Mouse (Mus musculus) MEL (cell line): ENCODE measurements at regions not wholly inside any gene's neighbourhood (a gene's known extent, or its start where the extent isn't known, plus 50 kb on each side); places are given as distances from the start of the nearest gene placed in this dataset.

Source experiments
- DNase-seq: peaks from one replicate; pipeline ENCODE4 v3.0.0; 2011; ENCODE audit warnings: low read depth, low spot score
- H3K27ac ChIP-seq: 2 replicates; pipeline ENCODE4 v1.5.1; 2012; ENCODE audit warnings: low read depth, mild to moderate bottlenecking, control low read depth, low read length, moderate library complexity; ENCODE audit not compliant: control insufficient read depth
- H3K27me3 ChIP-seq, 2 experiments: fragments of 150-350 bp in 1 of 2; sonication (generic) in 1 of 2; 2 replicates each; pipeline ENCODE4 v1.6.1; 2012; ENCODE audit warnings: low read length in 2 of 2, mild to moderate bottlenecking in 2 of 2, improper control_type of control experiment in 1 of 2, moderate library complexity in 1 of 2; ENCODE audit not compliant: insufficient read depth in 2 of 2, control insufficient read depth in 1 of 2
- H3K36me3 ChIP-seq, 2 experiments: 2 replicates each; pipeline ENCODE4 v1.6.1; 2012 to 2014; ENCODE audit warnings: low read length in 2 of 2, improper control_type of control experiment in 1 of 2, inconsistent platforms in 1 of 2, mild to moderate bottlenecking in 1 of 2; ENCODE audit not compliant: insufficient read depth in 2 of 2, control insufficient read depth in 1 of 2
- H3K4me1 ChIP-seq, 2 experiments: fragments of 150-350 bp in 1 of 2; sonication (generic) in 1 of 2; 2 replicates each; pipeline ENCODE4 v1.6.1; 2012; ENCODE audit warnings: low read length in 2 of 2, improper control_type of control experiment in 1 of 2, mild to moderate bottlenecking in 1 of 2; ENCODE audit not compliant: insufficient read depth in 2 of 2, control insufficient read depth in 1 of 2
- H3K4me3 ChIP-seq, 2 experiments: fragments of 150-350 bp in 1 of 2; sonication (generic) in 1 of 2; 2 replicates each; pipeline ENCODE4 v1.5.1; 2012; ENCODE audit warnings: low read depth in 2 of 2, low read length in 2 of 2, mild to moderate bottlenecking in 2 of 2, moderate library complexity in 2 of 2, control low read depth in 1 of 2, improper control_type of control experiment in 1 of 2; ENCODE audit not compliant: control insufficient read depth in 1 of 2, insufficient read depth in 1 of 2
- H3K79me2 ChIP-seq: 2 replicates; pipeline ENCODE4 v1.6.1; 2012; ENCODE audit warnings: mild to moderate bottlenecking, low read length, moderate library complexity; ENCODE audit not compliant: control insufficient read depth, poor library complexity, insufficient read depth
- H3K9ac ChIP-seq: 2 replicates; pipeline ENCODE4 v1.6.1; 2012; ENCODE audit warnings: low read depth, mild to moderate bottlenecking, control low read depth, low read length, moderate library complexity; ENCODE audit not compliant: control insufficient read depth, poor library complexity, severe bottlenecking
- H3K9me3 ChIP-seq: fragments of 150-350 bp; sonication (generic); replicated peaks from 2 replicates; pipeline ENCODE4 v1.6.1; 2012; ENCODE audit warnings: mild to moderate bottlenecking, low read length, improper control_type of control experiment, moderate library complexity; ENCODE audit not compliant: insufficient read depth
- BHLHE40 ChIP-seq: IDR thresholded peaks from 2 replicates; pipeline ENCODE4 v1.6.1; 2012; ENCODE audit warnings: low read depth, mild to moderate bottlenecking, inconsistent platforms, low read length, improper control_type of control experiment, borderline replicate concordance
- CHD1 ChIP-seq: IDR thresholded peaks from 2 replicates; pipeline ENCODE4 v1.6.1; 2012; ENCODE audit warnings: low read depth, mild to moderate bottlenecking, inconsistent platforms, low read length, improper control_type of control experiment
- CTCF ChIP-seq, 3 experiments: IDR thresholded peaks in 2 of 3; conservative IDR thresholded peaks in 1 of 3; 2 replicates each; pipeline ENCODE4 v1.5.1; 2011 to 2012; ENCODE audit warnings: low read length in 3 of 3, low read depth in 2 of 3, mild to moderate bottlenecking in 2 of 3, improper control_type of control experiment in 1 of 3, inconsistent platforms in 1 of 3, mixed read lengths in 1 of 3, moderate library complexity in 1 of 3; ENCODE audit not compliant: control insufficient read depth in 1 of 3, insufficient read depth in 1 of 3, poor library complexity in 1 of 3, severe bottlenecking in 1 of 3
- E2F4 ChIP-seq: IDR thresholded peaks from 2 replicates; pipeline ENCODE4 v1.6.1; 2011; ENCODE audit warnings: low read depth, low read length, improper control_type of control experiment, borderline replicate concordance
- ELF1 ChIP-seq: IDR thresholded peaks from 2 replicates; pipeline ENCODE4 v1.6.1; 2014; ENCODE audit warnings: low read depth, mild to moderate bottlenecking, inconsistent platforms, low read length, improper control_type of control experiment, moderate library complexity
- EP300 ChIP-seq, 2 experiments: IDR thresholded peaks; 2 replicates each; pipeline ENCODE4 v1.6.1; 2011; ENCODE audit warnings: improper control_type of control experiment in 2 of 2, low read length in 2 of 2, low read depth in 1 of 2, mild to moderate bottlenecking in 1 of 2
- ETS1 ChIP-seq: IDR thresholded peaks from 2 replicates; pipeline ENCODE4 v1.6.1; 2012; ENCODE audit warnings: low read depth, mild to moderate bottlenecking, inconsistent platforms, low read length, improper control_type of control experiment, moderate library complexity
- GATA1 ChIP-seq: IDR thresholded peaks from 2 replicates; pipeline ENCODE4 v1.6.1; 2011; ENCODE audit warnings: low read depth, low read length, improper control_type of control experiment
- JUND ChIP-seq: IDR thresholded peaks from 2 replicates; pipeline ENCODE4 v1.6.1; 2011; ENCODE audit warnings: low read depth, mild to moderate bottlenecking, improper control_type of control experiment, low read length
- MEF2A ChIP-seq: IDR thresholded peaks from 2 replicates; pipeline ENCODE4 v1.6.1; 2014; ENCODE audit warnings: low read depth, mild to moderate bottlenecking, inconsistent platforms, low read length, improper control_type of control experiment; ENCODE audit not compliant: poor library complexity, insufficient replicate concordance, severe bottlenecking; ENCODE audit errors: extremely low read depth
- MXI1 ChIP-seq: IDR thresholded peaks from 2 replicates; pipeline ENCODE4 v1.6.1; 2011; ENCODE audit warnings: mild to moderate bottlenecking, low read depth, low read length, improper control_type of control experiment
- MYC ChIP-seq: IDR thresholded peaks from 2 replicates; pipeline ENCODE4 v1.6.1; 2011; ENCODE audit warnings: low read depth, mild to moderate bottlenecking, low read length, improper control_type of control experiment, moderate library complexity
- NELFE ChIP-seq: IDR thresholded peaks from 2 replicates; pipeline ENCODE4 v1.6.1; 2011; ENCODE audit warnings: low read depth, low read length, improper control_type of control experiment
- POLR2A ChIP-seq, 2 experiments: IDR thresholded peaks; 2 replicates each; pipeline ENCODE4 v1.6.1; 2011 to 2012; ENCODE audit warnings: low read length in 2 of 2, mild to moderate bottlenecking in 2 of 2, control low read depth in 1 of 2, improper control_type of control experiment in 1 of 2, low read depth in 1 of 2, moderate library complexity in 1 of 2; ENCODE audit not compliant: control insufficient read depth in 1 of 2, insufficient read depth in 1 of 2, poor library complexity in 1 of 2
- POLR2AphosphoS2 ChIP-seq: IDR thresholded peaks from 2 replicates; pipeline ENCODE4 v1.6.1; 2011; ENCODE audit warnings: low read length, improper control_type of control experiment
- POLR2AphosphoS5 ChIP-seq: IDR thresholded peaks from 2 replicates; pipeline ENCODE4 v1.6.1; 2012; ENCODE audit warnings: low read depth, borderline replicate concordance, mild to moderate bottlenecking, inconsistent platforms, low read length, moderate library complexity, mixed read lengths
- RCOR1 ChIP-seq: IDR thresholded peaks from 2 replicates; pipeline ENCODE4 v1.6.1; 2012; ENCODE audit warnings: low read depth, mild to moderate bottlenecking, inconsistent platforms, low read length, improper control_type of control experiment
- SIN3A ChIP-seq: IDR thresholded peaks from 2 replicates; pipeline ENCODE4 v1.6.1; 2012; ENCODE audit warnings: low read length, improper control_type of control experiment, inconsistent platforms
- UBTF ChIP-seq: IDR thresholded peaks from 2 replicates; pipeline ENCODE4 v1.6.1; 2012; ENCODE audit warnings: low read depth, mild to moderate bottlenecking, inconsistent platforms, low read length, improper control_type of control experiment, moderate library complexity, borderline replicate concordance; ENCODE audit not compliant: insufficient read depth
- USF1 ChIP-seq: IDR thresholded peaks from 2 replicates; pipeline ENCODE4 v1.6.1; 2014; ENCODE audit warnings: low read depth, mild to moderate bottlenecking, inconsistent platforms, low read length, improper control_type of control experiment, moderate library complexity
- ZC3H11A ChIP-seq: IDR thresholded peaks from 2 replicates; pipeline ENCODE4 v1.6.1; 2012; ENCODE audit warnings: low read depth, mild to moderate bottlenecking, inconsistent platforms, low read length, improper control_type of control experiment

DNA sequence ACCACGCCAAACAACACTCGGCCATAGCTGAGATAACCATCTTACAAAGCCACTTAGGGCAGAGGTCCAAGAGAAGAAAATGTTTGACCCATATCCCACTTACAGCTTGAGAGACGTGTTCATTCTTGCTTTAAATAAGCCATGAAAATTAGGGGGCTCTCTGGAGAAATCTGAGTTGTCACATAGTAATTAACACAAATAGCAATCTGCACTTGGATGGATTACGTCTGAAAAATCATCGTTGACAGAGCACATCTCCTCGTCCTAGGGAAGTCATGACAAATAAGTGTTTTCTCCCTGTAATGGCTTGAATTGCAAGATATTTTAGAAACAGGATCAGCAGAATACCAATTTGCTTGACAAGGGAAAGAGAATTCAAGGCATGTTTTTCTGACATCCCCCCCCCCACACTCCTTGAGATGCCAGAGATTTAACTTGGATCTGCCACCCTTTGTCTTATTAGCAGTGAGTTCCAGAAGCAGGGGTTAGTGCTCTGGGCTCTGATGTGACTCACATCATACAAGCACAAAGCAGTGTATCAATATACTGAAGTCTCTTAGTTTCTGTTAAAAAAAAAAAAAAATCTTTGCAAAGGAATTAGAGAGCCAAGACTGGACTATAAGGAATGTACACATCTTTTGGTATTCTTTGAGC, 3025.9 kb upstream of the Lrrc6 start:
- no peak for TF ChIP-seq E2F4
- TF ChIP-seq CHD1: no peak
- no peak for TF ChIP-seq EP300 (IDR thresholded peaks at IDR 0.05; ENCODE audit: low read depth in 1 of 2, low read length in 2 of 2)
- TF ChIP-seq MEF2A: no peak
- no peak for TF ChIP-seq CTCF (IDR thresholded peaks at IDR 0.05 in 2 of 3, conservative IDR thresholded peaks at IDR 0.05 in 1 of 3; ENCODE audit: control insufficient read depth in 1 of 3, insufficient read depth in 1 of 3, low read depth in 2 of 3, low read length in 3 of 3, poor library complexity in 1 of 3, severe bottlenecking in 1 of 3)
- no peak for TF ChIP-seq JUND
- no peak for TF ChIP-seq USF1
- no peak for TF ChIP-seq POLR2A (IDR thresholded peaks at IDR 0.05; ENCODE audit: control insufficient read depth in 1 of 2, insufficient read depth in 1 of 2, low read depth in 1 of 2, low read length in 2 of 2, poor library complexity in 1 of 2)
- no peak for TF ChIP-seq POLR2AphosphoS2
- TF ChIP-seq MXI1: no peak
- TF ChIP-seq NELFE: no peak
- no peak overlapping the region for H3K9ac ChIP-seq
- H3K4me1 ChIP-seq: no peaks in the 10 kb centered on the region

DNA sequence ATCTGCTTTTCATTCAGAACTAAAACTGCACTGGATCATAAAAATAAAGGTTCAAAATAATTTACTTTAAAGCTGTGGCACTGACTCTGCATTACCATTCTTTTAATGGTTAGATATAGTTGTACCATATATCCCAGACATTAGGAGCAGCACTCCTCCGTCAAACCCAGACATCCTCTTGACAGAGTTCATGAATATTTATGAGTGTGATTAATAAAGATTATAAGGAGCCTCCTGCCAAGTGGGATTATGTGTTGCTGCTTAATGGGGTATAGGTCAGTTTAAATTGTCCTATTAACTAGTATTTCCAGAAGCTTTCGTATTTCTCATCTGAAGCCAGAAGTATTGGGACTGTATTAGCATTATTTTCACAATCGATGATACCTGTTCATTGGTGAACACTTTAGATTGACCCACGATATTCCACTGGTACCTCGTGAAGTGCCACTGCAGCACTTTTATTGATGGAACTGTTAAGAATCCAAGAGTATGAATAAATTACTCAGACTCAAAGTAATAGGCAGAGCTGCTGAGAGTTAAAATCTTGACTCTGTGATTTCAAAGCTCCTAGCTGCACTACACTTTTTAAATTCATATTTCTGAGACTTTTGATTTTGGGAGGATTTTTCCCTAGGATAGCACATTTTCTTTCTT, 2983.8 kb upstream of the Lrrc6 start:
- Histone ChIP-seq H3K36me3 (no peaks in the 10 kb centered on the region), H3K27me3 (no peaks in the 10 kb centered on the region), H3K9ac (no peak overlapping the region), H3K9me3 (no peaks in the 10 kb centered on the region), H3K4me3 (no peak overlapping the region), H3K79me2 (no peaks in the 10 kb centered on the region), H3K4me1 (no peaks in the 10 kb centered on the region), H3K27ac (no peak overlapping the region)
- TF ChIP-seq GATA1 (no peak), UBTF (no peak), ZC3H11A (no peak), POLR2AphosphoS5 (no peak), MXI1 (no peak), USF1 (no peak), NELFE (no peak), ETS1 (no peak), SIN3A (no peak), RCOR1 (no peak), ELF1 (no peak), E2F4 (no peak), BHLHE40 (no peak), JUND (no peak), MYC (no peak)
- no peak for DNase-seq

More for the DNA sequence above, 3025.9 kb upstream of the Lrrc6 start:
- Histone ChIP-seq H3K36me3 (no peaks in the 10 kb centered on the region), H3K9me3 (no peaks in the 10 kb centered on the region), H3K79me2 (no peaks in the 10 kb centered on the region), H3K27ac (no peak overlapping the region), H3K4me3 (no peak overlapping the region), H3K27me3 (no peaks in the 10 kb centered on the region)
- no peak for DNase-seq
